In the genomic region with DNA sequence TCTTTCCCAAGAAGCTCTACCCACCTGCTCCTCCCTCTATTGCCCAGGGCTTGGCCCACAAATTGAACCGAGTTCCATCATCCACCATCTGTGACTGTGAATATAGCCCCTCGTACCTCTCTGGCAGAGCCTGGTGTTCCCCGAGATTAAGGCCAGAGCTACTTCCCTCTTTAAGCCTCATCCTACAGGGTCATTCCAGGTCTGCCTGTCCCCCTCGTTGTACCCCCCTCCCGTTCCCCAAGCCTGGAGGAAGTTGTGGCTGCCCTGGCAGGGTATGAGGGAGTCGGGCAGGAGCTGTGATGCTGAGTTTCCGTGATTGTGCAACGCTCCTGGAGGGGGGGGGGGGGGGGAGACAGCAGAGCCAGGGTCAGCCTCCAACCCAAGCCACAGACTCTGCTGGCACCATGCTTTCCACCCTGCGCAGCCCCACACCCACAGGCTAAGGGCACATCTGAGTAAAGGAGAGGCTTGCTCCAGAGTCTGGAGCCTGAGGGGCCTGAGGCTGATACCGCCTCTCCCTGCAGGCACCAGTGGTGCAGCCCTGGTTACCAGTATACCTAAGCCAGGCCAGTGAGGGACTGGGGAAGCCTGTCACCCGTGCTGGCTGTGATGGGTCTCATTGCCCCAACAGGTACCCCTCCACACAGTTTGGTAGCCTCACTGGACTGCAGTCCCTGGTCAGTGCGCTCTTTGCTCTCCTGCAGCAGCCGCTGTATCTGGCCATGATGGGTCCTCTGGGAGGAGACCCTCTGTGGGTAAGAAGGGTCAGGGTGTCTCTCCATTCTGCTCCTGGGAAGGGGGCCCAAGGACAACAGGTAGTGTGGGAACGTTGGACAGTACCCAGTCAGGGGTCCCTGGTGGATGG, we compare ENCODE assay signal across 9 mouse cellular contexts. TPM values are rescaled to one million over a fixed set of nuclear protein-coding genes. Genes with fewer than 3 reads are reported as not detected.
A peak's percentile ranks its signal among the peaks of the same experiment; 100 is the strongest.
DNase-seq lines count a peak whose midpoint lies in the region; ATAC-seq and TF ChIP-seq lines count a peak whose summit lies in the region.
"Had no signal": no experiment of that assay in that cellular context is flagged by ENCODE, and none has a peak within 500 bp of the region (broad histone marks: within the 10 kb centered on the region; RNA-seq: fewer than 3 reads in every experiment).

No protein-coding gene starts in this region.

- in situ Hi-C loops in Patski (cut with MboI; ENCODE audit: low pct_unique_long_range_greater_than_20kb): loop anchor here (5.0 to 10.0 kb wide), 2 partner anchors 39 to 177 kb away; partner anchors contain the start of gene Slc43a2

- peak overlapping the region; percentile 86 for H3K27ac ChIP-seq in hindbrain, embryonic 10.5 days
- H3K27ac ChIP-seq in hindbrain, embryonic 16.5 days (ENCODE audit: low read depth, low read length): no peak overlapping the region; the same call in 1 of the 2 replicates
- 0 out of 2 replicates have a peak overlapping the region, but pooled peaks have one; percentile 1 for H3K27ac ChIP-seq in embryonic facial prominence, embryonic 10.5 days (replicated peaks)

- no peaks in the 10 kb centered on the region for H3K27me3 ChIP-seq in hindbrain, embryonic 10.5 days (ENCODE audit: insufficient read depth, poor library complexity, severe bottlenecking)
- H3K27me3 ChIP-seq in hindbrain, embryonic 16.5 days (replicated peaks; ENCODE audit: control insufficient read depth, insufficient read depth, low read length): no peaks in the 10 kb centered on the region
- H3K27me3 ChIP-seq in Patski: no peaks in the 10 kb centered on the region
- peaks cover 4% of the 10 kb centered on the region for H3K27me3 ChIP-seq in embryonic facial prominence, embryonic 10.5 days (replicated peaks; ENCODE audit: low read depth, poor library complexity, severe bottlenecking)
- H3K27me3 ChIP-seq: hindbrain, embryonic 15.5 days had no signal

- no peak for TF ChIP-seq CTCF in Patski (IDR thresholded peaks at IDR 0.05)

- no peak overlapping the region for H3K4me2 ChIP-seq in hindbrain, embryonic 16.5 days (ENCODE audit: low read length)
- H3K4me2 ChIP-seq: hindbrain, embryonic 15.5 days had no signal

- POLR2A ChIA-PET in Patski (lab: Charles Lee): interaction anchor here (0.5 to 1.0 kb wide), 2 partner anchors 16 to 45 kb away, joined by 3 to 7 read pairs; no protein-coding TSS in a partner anchor

- peaks cover 32% of the 10 kb centered on the region for H3K4me1 ChIP-seq in hindbrain, embryonic 10.5 days (replicated peaks)
- H3K4me1 ChIP-seq in hindbrain, embryonic 16.5 days (ENCODE audit: control insufficient read depth, insufficient read depth, low read depth, low read length): peaks cover 16% of the 10 kb centered on the region
- H3K4me1 ChIP-seq in embryonic facial prominence, embryonic 10.5 days: peaks cover 30% of the 10 kb centered on the region

- no peak overlapping the region for H3K4me3 ChIP-seq in hindbrain, embryonic 10.5 days
- no peak overlapping the region for H3K4me3 ChIP-seq in hindbrain, embryonic 16.5 days (ENCODE audit: low read length)
- H3K4me3 ChIP-seq in embryonic facial prominence, embryonic 10.5 days: no peak overlapping the region
- H3K4me3 ChIP-seq: hindbrain, embryonic 15.5 days had no signal

- DNase-seq in hindbrain, embryonic 10.5 days (ENCODE audit: low spot score): no peak
- no peak for DNase-seq in Patski (ENCODE audit: low read depth, low spot score)
- no peak for DNase-seq in embryonic facial prominence, embryonic 10.5 days (ENCODE audit: low spot score)
- peak; percentile 66 for DNase-seq in lung, postnatal 10 days
- DNase-seq in right cerebral cortex, postnatal 14 days: no peak
- no peak for DNase-seq in left cerebral cortex, adult 8-10 months (ENCODE audit: low spot score in 2 of 2)
- no peak for DNase-seq in left cerebral cortex, postnatal 4 days

- WGBS in hindbrain, embryonic 10.5 days: 73% methylated on average over 14 of the region's 14 CpGs
- WGBS in hindbrain, embryonic 16.5 days: 71% methylated on average over 13 of the region's 14 CpGs
- 75% methylated on average over 14 of the region's 14 CpGs for WGBS in embryonic facial prominence, embryonic 10.5 days

- CTCF ChIA-PET in Patski (lab: Charles Lee): interaction anchor here (0.7 to 2.2 kb wide), 3 partner anchors 12 to 168 kb away, joined by 3 to 10 read pairs (median 6); partner anchors contain the start of gene Slc43a2

- peaks cover 28% of the 10 kb centered on the region for H3K36me3 ChIP-seq in hindbrain, embryonic 10.5 days
- peaks cover 13% of the 10 kb centered on the region for H3K36me3 ChIP-seq in hindbrain, embryonic 16.5 days (ENCODE audit: control insufficient read depth, insufficient read depth, low read length)
- peaks cover 14% of the 10 kb centered on the region; the same call in 1 of the 2 replicates for H3K36me3 ChIP-seq in embryonic facial prominence, embryonic 10.5 days (replicated peaks)

- no peak for ATAC-seq in hindbrain, embryonic 16.5 days
- peak; percentile 23 for ATAC-seq in Patski

- H3K9me3 ChIP-seq in hindbrain, embryonic 10.5 days: no peaks in the 10 kb centered on the region
- no peaks in the 10 kb centered on the region for H3K9me3 ChIP-seq in hindbrain, embryonic 16.5 days (ENCODE audit: control insufficient read depth, low read length)
- H3K9me3 ChIP-seq in embryonic facial prominence, embryonic 10.5 days: no peaks in the 10 kb centered on the region
- H3K9me3 ChIP-seq: hindbrain, embryonic 15.5 days had no signal

- intact Hi-C loops in left cerebral cortex, postnatal 4 days (cut with DNase I): loop anchor here (5.0 kb wide), 1 partner anchor 39 kb away; the partner anchor contains the start of gene Slc43a2

- no peak overlapping the region for H3K9ac ChIP-seq in hindbrain, embryonic 16.5 days (ENCODE audit: low read depth, low read length)

RNA-seq across cellular contexts. Expression of gene Pitpna, which starts 16.5 kb away (rescaled TPM):
- polyA plus RNA-seq in hindbrain, embryonic 10.5 days (2016; fragmentation: Nextera tagmentation; extraction: Ambion mirVana): 68.8 and 80.6 TPM in 2 replicates
- polyA plus RNA-seq in hindbrain, embryonic 16.5 days (2015; fragmentation: Nextera tagmentation; extraction: Ambion mirVana): 109 and 110 TPM in 2 replicates
- 141 TPM for polyA plus RNA-seq in Patski (2021)
- polyA plus RNA-seq in embryonic facial prominence, embryonic 10.5 days (2016; fragmentation: Nextera tagmentation; extraction: Ambion mirVana): 61.5 TPM in 2 replicates
- total RNA-seq in left cerebral cortex, adult 8-10 months (2022): 100 to 1,000 TPM; 300 to 319 (median 307) TPM
- total RNA-seq in left cerebral cortex, postnatal 4 days (2021): 100 to 1,000 TPM; 249 to 259 TPM

RNA-seq across cellular contexts. Expression of gene Slc43a2, which starts 39.9 kb away (rescaled TPM):
- 5.2 and 7.1 TPM in 2 replicates for polyA plus RNA-seq in hindbrain, embryonic 10.5 days (2016; fragmentation: Nextera tagmentation; extraction: Ambion mirVana)
- 16.0 and 16.9 TPM in 2 replicates for polyA plus RNA-seq in hindbrain, embryonic 16.5 days (2015; fragmentation: Nextera tagmentation; extraction: Ambion mirVana)
- 10.0 TPM for polyA plus RNA-seq in Patski (2021)
- polyA plus RNA-seq in embryonic facial prominence, embryonic 10.5 days (2016; fragmentation: Nextera tagmentation; extraction: Ambion mirVana): 5.1 and 5.6 TPM in 2 replicates
- 10 to 100 TPM; 45.5 to 58.2 (median 52.2) TPM for total RNA-seq in left cerebral cortex, adult 8-10 months (2022)
- 10 to 100 TPM; 43.5 to 51.1 TPM for total RNA-seq in left cerebral cortex, postnatal 4 days (2021)

RNA-seq across cellular contexts. Expression of gene Scarf1, which starts 58.0 kb away (rescaled TPM):
- polyA plus RNA-seq in hindbrain, embryonic 10.5 days (2016; fragmentation: Nextera tagmentation; extraction: Ambion mirVana): 4.9 and 6.4 TPM in 2 replicates
- polyA plus RNA-seq in hindbrain, embryonic 16.5 days (2015; fragmentation: Nextera tagmentation; extraction: Ambion mirVana): 4.2 and 4.6 TPM in 2 replicates
- polyA plus RNA-seq in Patski (2021): 0.17 TPM
- 4.8 and 5.1 TPM in 2 replicates for polyA plus RNA-seq in embryonic facial prominence, embryonic 10.5 days (2016; fragmentation: Nextera tagmentation; extraction: Ambion mirVana)
- total RNA-seq in left cerebral cortex, adult 8-10 months (2022): 1 to 10 TPM; 1.6 to 1.9 (median 1.7) TPM
- total RNA-seq in left cerebral cortex, postnatal 4 days (2021): 1 to 10 TPM; 3.0 to 3.5 TPM

RNA-seq across cellular contexts. Expression of gene Inpp5k, which starts 59.4 kb away (rescaled TPM):
- 20.6 and 24.9 TPM in 2 replicates for polyA plus RNA-seq in hindbrain, embryonic 10.5 days (2016; fragmentation: Nextera tagmentation; extraction: Ambion mirVana)
- polyA plus RNA-seq in hindbrain, embryonic 16.5 days (2015; fragmentation: Nextera tagmentation; extraction: Ambion mirVana): 39.8 TPM in 2 replicates
- polyA plus RNA-seq in Patski (2021): 32.9 TPM
- 16.5 and 19.0 TPM in 2 replicates for polyA plus RNA-seq in embryonic facial prominence, embryonic 10.5 days (2016; fragmentation: Nextera tagmentation; extraction: Ambion mirVana)
- 10 to 100 TPM; 41.3 to 43.5 (median 42.5) TPM for total RNA-seq in left cerebral cortex, adult 8-10 months (2022)
- total RNA-seq in left cerebral cortex, postnatal 4 days (2021): 10 to 100 TPM; 45.5 to 47.2 TPM
